Mouse (Mus musculus): ENCODE data around the gene Satb2.

DNA sequence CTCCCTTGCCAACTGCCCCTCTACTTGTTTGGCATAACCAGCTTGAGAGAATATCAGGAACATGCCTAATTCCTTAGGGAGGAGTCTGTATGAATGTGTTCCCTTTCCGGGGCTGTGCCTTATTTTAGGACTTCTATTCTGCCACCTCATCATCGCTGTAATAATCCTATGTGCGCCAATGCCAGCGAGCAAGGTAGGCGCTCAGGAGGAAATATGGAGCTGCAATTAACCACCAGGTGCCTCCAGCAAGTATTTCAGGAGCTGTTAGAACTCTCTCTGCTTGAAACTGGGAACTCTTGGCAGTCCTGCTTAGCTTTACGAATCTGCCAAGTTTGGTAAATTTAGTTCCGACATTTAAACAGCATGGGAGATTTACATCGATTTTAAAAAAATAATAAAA, 128.0 kb downstream of the Satb2 start:
- TF ChIP-seq POLR2A (IDR thresholded peaks at IDR 0.05; ENCODE audit: extremely low read depth, insufficient read depth, low read length) = no peak
- TF ChIP-seq CTCF (IDR thresholded peaks at IDR 0.05; ENCODE audit: extremely low read depth, insufficient read depth, low read length) = no peak
